15 mouse cellular contexts compared by ENCODE assay signal in the genomic region with DNA sequence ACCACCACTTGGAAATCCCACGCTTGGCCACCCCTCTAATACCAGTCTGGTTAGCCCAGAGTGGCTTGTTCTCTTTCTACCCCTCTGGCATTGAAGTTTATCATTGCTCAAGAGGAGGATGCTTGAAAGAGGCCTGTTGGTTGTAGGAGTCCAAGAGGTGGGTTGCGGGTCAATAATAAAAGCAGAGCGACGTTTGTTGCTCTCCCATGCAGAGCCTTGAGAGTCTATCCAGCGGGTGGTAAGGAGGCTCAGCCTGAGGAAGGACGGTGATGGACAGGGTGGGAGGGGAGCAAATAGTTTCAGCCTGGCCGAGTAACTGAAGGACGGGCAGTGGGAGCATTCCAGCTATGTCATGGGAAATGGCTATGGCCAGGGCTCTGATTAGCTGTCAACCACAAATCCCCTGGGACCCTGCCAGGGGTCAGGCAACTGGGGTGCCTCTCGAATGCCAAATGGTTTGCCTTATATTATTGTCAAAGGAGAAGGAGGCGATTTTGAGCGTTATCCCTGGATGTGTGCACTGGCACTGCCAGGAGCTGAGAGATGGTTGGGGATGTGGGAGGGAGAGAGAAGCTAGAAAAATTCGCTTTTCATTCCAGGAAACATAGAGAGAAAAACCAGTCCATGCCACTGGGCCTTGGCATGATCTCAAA.
DNase-seq lines count a peak whose midpoint lies in the region; ATAC-seq lines count a peak whose summit lies in the region.
"Had no signal": no experiment of that assay in that cellular context is flagged by ENCODE, and none has a peak within 500 bp of the region (broad histone marks: within the 10 kb centered on the region; RNA-seq: fewer than 3 reads in every experiment).

No protein-coding gene starts in this region.

- H3K27me3 ChIP-seq in kidney, embryonic 15.5 days, result 0 out of 2 replicates have a peak, but pooled peaks cover 12% of the 10 kb centered on the region
- H3K27me3 ChIP-seq: liver, embryonic 13.5 days had no signal

- H3K4me1 ChIP-seq in kidney, embryonic 15.5 days, result peaks cover 19% of the 10 kb centered on the region
- H3K4me1 ChIP-seq: liver, embryonic 13.5 days had no signal

- no peak overlapping the region for H3K9ac ChIP-seq in kidney, embryonic 15.5 days
- H3K9ac ChIP-seq: liver, embryonic 13.5 days had no signal

- H3K9me3 ChIP-seq in kidney, embryonic 15.5 days (replicated peaks), result no peaks in the 10 kb centered on the region
- H3K9me3 ChIP-seq: liver, embryonic 13.5 days had no signal

- ATAC-seq in kidney, embryonic 15.5 days (replicated peaks; ENCODE audit: low FRiP score), result peak; percentile 89

- H3K4me3 ChIP-seq in kidney, embryonic 15.5 days (replicated peaks), result no peak overlapping the region
- H3K4me3 ChIP-seq: liver, embryonic 13.5 days had no signal

- no peak overlapping the region for H3K4me2 ChIP-seq in kidney, embryonic 15.5 days
- H3K4me2 ChIP-seq: heart, embryonic 11.5 days; liver, embryonic 13.5 days; midbrain, embryonic 11.5 days had no signal

- intact Hi-C loops in heart, postnatal 25 days (cut with DNase I), result no loop called here

- WGBS in kidney, embryonic 15.5 days, result 49% methylated on average over 12 of the region's 12 CpGs

- no peaks in the 10 kb centered on the region for H3K36me3 ChIP-seq in kidney, embryonic 15.5 days
- H3K36me3 ChIP-seq: liver, embryonic 13.5 days had no signal

- H3K27ac ChIP-seq in kidney, embryonic 15.5 days, result no peak overlapping the region
- H3K27ac ChIP-seq: liver, embryonic 13.5 days had no signal

- DNase-seq in cerebellum, postnatal 14 days, result peak; percentile 52 to 56
- no peak for DNase-seq in cerebellum, postnatal 4 days (ENCODE audit: low spot score in 2 of 2)
- DNase-seq in kidney, postnatal 14 days, result no peak
- DNase-seq in right cerebral cortex, postnatal 25 days, result peak; percentile 41
- no peak for DNase-seq in right cerebral cortex, postnatal 10 days (ENCODE audit: low spot score in 2 of 2)
- peak; percentile 56 to 82 for DNase-seq in lung, postnatal 4 days
- no peak for DNase-seq in heart, postnatal 25 days (ENCODE audit: low spot score)
- DNase-seq: adrenal gland, postnatal 25 days; cerebellum, adult 8-10 months; kidney, adult 11 months; liver, embryonic 13.5 days; thymus, adult 18-20 months had no signal

Comparison
In these comparisons a context has a peak if more than half of its experiments do, and no peak if none do; other contexts are left out.
1. DNase-seq: peak in cerebellum, postnatal 14 days (2 of 2), right cerebral cortex, postnatal 25 days (single experiment) and lung, postnatal 4 days (2 of 2); none in cerebellum, postnatal 4 days (0 of 2), kidney, postnatal 14 days (single experiment), right cerebral cortex, postnatal 10 days (0 of 2) and heart, postnatal 25 days (single experiment).